17 mouse cellular contexts compared by ENCODE assay signal in genomic region chr1:136888704-136889103, GRCm38 (mm10).
"Had no signal": no experiment of that assay in that cellular context is flagged by ENCODE, and none has a peak within 500 bp of the region (broad histone marks: within the 10 kb centered on the region; RNA-seq: fewer than 3 reads in every experiment).

No protein-coding gene starts in this region.

- H3K9me3 ChIP-seq: limb, embryonic 12.5 days; liver, embryonic 13.5 days; lung, embryonic 15.5 days had no signal

- H3K4me2 ChIP-seq: limb, embryonic 12.5 days; liver, embryonic 13.5 days; lung, embryonic 15.5 days had no signal

- H3K9ac ChIP-seq: limb, embryonic 12.5 days; liver, embryonic 13.5 days; liver, postnatal 0 days; lung, embryonic 15.5 days had no signal

- H3K4me3 ChIP-seq: limb, embryonic 12.5 days; liver, embryonic 13.5 days; lung, embryonic 15.5 days; megakaryocyte, embryonic 14.5 days; myocyte had no signal

- H3K36me3 ChIP-seq: limb, embryonic 12.5 days; lung, embryonic 15.5 days had no signal

- H3K27ac ChIP-seq: kidney, postnatal 0 days; limb, embryonic 12.5 days; liver, embryonic 13.5 days; lung, embryonic 15.5 days; macrophage; stomach, postnatal 0 days had no signal

- DNase-seq: kidney, adult 9 months; kidney, postnatal 36 days; layer of hippocampus, adult 9-11 months; layer of hippocampus, postnatal 36 days; liver; liver, embryonic 13.5 days; liver, postnatal 0 days; lung, postnatal 14 days; right cerebral cortex, postnatal 14 days; thymus, postnatal 4 days had no signal

- H3K27me3 ChIP-seq: liver, embryonic 13.5 days; lung, embryonic 15.5 days; megakaryocyte, embryonic 14.5 days had no signal

- ATAC-seq: liver, postnatal 0 days had no signal

- H3K4me1 ChIP-seq: megakaryocyte, embryonic 14.5 days had no signal
